Mouse (Mus musculus) cortical plate, adult 2 months (tissue): ENCODE results near the gene Rpl11. TPM values are rescaled to one million over a fixed set of nuclear protein-coding genes. Genes with fewer than 3 reads are reported as not detected.

Experiments used
- H3K27ac ChIP-seq: fragments of 200-500 bp; 2 replicates; pipeline ENCODE4 v1.5.1; 2012; ENCODE audit warnings: low read length, control low read depth, inconsistent platforms; ENCODE audit not compliant: insufficient read depth
- H3K4me1 ChIP-seq: fragments of 200-500 bp; 2 replicates; pipeline ENCODE4 v1.6.1; 2011; ENCODE audit warnings: low read length; ENCODE audit not compliant: control insufficient read depth, insufficient read depth
- H3K4me3 ChIP-seq: fragments of 200-500 bp; 2 replicates; pipeline ENCODE4 v1.5.1; 2011; ENCODE audit warnings: mild to moderate bottlenecking, low read length, control low read depth; ENCODE audit not compliant: insufficient read depth
- CTCF ChIP-seq: fragments of 200-500 bp; IDR thresholded peaks from 2 replicates; pipeline ENCODE4 v1.5.1; 2011; ENCODE audit warnings: mild to moderate bottlenecking, control low read depth, low read length; ENCODE audit not compliant: insufficient read depth; ENCODE audit errors: extremely low read depth
- POLR2A ChIP-seq: fragments of 200-500 bp; IDR thresholded peaks from 2 replicates; pipeline ENCODE4 v1.6.1; 2011; ENCODE audit warnings: mild to moderate bottlenecking, low read length, control low read depth; ENCODE audit not compliant: insufficient read depth; ENCODE audit errors: extremely low read depth
- polyA plus RNA-seq: library from polyadenylated mRNA; depleted of rRNA; stranded (reverse); fragments of >200 nt; gene quantifications from 2 replicates; pipeline ENCODE4 v1.2.3, GENCODE M21; 2012

The Rpl11 gene
- polyA plus RNA-seq, 1 experiment: 511 TPM

DNA sequence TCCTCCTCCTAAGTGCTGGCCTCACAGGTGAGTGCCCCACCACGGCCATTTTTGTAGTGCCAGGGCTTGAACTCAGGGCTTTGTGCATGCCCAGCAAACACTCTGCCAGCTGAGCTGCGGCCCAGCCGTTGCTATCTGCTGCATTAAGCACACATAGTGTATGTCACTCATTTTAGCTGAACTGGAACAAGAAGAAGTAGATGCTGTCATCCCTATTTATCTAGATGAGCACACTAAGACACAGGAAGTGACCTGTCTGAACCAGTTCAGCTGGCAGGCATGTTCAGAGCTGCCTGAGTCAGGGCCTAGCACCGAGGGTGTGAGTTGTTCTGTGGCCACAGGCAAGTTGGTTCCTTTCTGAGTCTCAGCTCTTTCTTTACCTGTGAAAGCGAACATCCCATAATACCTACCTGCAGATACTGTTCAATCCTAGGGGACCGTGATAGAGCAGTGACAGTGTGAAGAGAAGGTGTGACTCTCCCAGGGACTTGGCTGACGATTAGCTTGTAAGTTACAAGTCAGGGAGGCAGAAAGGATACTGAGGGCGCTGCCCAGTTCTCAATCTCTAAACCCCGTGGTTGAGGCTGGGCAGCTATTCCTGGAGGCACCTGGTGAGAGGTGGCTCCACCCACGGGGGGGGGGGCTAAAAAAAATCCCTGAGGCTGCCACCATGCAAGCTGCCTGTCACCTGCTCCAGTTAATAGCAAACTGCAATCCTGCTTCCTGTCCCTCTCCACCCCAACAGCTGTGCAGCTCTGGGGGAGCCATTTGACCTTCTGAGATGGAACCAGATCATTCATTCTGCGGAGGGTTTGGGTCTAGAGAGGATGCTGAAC lies 36.7 kb upstream of the Rpl11 start:
- Histone ChIP-seq H3K4me1 (no peaks in the 10 kb centered on the region), H3K27ac (no peak overlapping the region), H3K4me3 (no peak overlapping the region)
- TF ChIP-seq POLR2A: no peak
- no peak for TF ChIP-seq CTCF

GRCm38 (mm10) chr4:136088971-136089747 lies 35.9 kb upstream of the Rpl11 start:
- Histone ChIP-seq H3K27ac (no peak overlapping the region), H3K4me1 (no peaks in the 10 kb centered on the region), H3K4me3 (no peak overlapping the region)
- TF ChIP-seq CTCF (no peak), POLR2A (no peak)

DNA sequence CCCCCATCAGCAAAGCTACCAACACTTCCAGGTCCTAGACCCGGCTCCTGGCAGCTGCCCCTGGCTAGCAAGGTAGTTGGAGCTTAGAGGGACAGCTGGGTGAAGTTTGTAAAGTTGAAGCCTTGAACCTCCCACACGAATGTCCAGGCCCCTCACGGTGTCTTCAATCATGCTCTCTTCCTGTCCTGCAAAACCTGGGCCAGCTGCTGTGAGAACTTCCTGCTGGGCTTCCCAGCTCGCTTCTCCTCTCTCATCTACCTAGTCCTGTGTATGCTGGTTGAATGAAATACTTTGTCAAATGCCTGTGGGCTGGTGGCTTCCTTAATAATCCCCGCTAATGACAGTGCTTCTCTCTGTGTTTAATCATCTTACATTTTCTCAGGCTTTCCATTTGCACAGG lies 35.1 kb upstream of the Rpl11 start:
- no peak overlapping the region for H3K4me3 ChIP-seq
- TF ChIP-seq POLR2A (no peak), CTCF (no peak)

DNA sequence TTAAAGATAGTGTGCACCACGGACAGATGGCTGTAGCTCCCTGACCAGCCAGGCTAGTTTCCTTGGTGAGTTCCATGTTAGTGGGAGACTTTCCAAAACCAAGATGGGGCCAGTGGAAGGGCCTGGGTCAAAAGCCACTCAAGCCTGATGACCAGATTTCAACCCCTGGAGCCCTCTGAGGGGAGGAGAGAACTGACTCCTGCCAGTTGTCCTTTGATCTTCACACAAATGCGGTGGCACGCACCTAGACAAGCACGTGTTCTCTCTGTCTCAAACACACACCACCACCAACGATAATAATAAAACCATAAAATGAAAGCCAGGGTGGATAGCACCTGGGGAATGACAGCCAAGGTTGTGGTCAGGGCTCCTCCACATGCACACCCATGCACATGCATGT lies 34.0 kb upstream of the Rpl11 start:
- no peaks in the 10 kb centered on the region for H3K4me1 ChIP-seq
- no peak for TF ChIP-seq CTCF
- TF ChIP-seq POLR2A: no peak

More for the DNA sequence above, 35.1 kb upstream of the Rpl11 start:
- H3K27ac ChIP-seq: no peak overlapping the region
- no peaks in the 10 kb centered on the region for H3K4me1 ChIP-seq

DNA sequence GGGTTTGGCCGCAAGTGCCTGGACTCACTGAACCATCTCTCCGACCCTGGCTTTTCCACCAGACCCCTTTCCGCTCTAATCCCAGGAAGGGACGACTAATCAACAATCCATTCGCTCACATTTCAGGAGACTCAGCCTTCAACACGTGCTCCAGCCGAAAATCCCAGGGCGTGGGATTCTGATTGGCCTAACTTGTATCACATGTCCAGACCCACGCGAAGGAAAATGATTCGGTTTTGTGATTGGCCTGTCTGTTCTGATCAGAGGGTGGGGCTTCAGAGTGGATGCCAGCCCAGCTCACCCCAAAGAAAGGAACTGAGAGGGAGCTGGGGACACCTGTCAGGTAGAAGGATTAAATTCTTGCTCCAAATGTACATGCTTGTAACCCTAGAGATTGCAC lies 31.6 kb upstream of the Rpl11 start:
- Histone ChIP-seq H3K27ac (no peak overlapping the region), H3K4me3 (no peak overlapping the region), H3K4me1 (no peaks in the 10 kb centered on the region)
- no peak for TF ChIP-seq POLR2A
- no peak for TF ChIP-seq CTCF

More for the DNA sequence above, 34.0 kb upstream of the Rpl11 start:
- H3K27ac ChIP-seq: no peak overlapping the region
- H3K4me3 ChIP-seq: no peak overlapping the region

DNA sequence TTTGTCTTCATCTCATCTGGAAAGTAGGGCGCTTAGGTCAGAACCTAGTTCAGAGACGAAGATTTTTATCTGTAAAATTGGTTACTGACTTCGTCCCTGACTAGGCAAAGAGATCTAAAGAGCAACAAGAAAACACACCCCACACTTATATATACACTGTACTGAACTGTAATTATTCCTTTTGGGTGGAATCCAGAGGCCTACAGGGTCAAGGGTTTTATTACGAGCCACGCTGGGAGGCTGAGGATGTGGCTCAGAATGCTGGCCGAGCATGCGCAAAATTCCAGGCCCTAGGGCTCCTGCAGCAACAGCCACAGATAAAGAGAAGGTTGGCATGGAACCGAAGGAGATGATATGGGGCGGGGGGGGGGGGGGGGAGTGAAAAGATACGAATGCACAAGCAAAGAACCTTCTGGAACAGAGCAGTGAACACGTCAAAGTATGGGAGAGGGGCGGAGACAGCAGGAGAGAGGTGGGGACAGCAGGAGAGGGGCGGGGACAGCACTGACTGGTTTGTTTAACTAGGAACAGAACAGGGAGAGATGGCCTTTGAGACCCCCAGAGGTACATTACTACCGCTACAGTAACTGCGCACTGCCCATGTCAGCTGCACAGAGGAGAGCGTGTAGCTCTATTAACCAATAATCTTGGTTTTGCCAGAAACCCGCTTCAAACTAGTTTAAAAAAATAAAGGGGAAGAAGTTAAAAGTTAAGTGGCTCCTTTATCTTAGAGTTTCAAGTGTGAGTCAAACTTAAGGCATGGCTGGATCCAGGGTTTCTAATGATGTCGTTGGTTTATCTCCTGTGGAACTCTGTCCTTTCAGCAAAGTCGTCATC lies 30.3 kb upstream of the Rpl11 start:
- TF ChIP-seq POLR2A (no peak), CTCF (no peak)
- Histone ChIP-seq H3K4me1 (no peaks in the 10 kb centered on the region), H3K4me3 (no peak overlapping the region), H3K27ac (no peak overlapping the region)

DNA sequence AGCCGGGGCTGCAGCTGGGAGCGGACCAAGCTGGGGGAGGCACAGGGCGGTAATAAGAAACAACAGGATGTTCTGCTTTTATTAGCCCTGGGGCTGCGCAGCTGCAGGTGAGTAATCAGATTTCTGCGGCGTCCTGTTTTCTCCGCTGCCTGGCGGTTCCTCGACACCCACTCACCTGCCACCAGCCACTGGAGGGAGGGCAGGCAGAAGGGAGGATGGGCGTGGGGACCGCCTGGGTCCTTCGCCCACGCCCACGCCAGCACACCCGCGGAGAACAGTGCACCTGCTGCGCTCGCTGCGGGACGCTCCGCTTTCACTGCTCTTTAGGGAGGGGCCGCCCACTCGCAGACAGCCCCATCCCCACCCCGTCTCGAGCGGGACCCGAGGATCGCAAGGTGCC lies 28.5 kb upstream of the Rpl11 start:
- TF ChIP-seq CTCF (no peak), POLR2A (no peak)
- H3K4me1 ChIP-seq: no peaks in the 10 kb centered on the region
- no peak overlapping the region for H3K27ac ChIP-seq
- peak overlapping the region; percentile 10; the same call in 1 of the 2 replicates for H3K4me3 ChIP-seq

DNA sequence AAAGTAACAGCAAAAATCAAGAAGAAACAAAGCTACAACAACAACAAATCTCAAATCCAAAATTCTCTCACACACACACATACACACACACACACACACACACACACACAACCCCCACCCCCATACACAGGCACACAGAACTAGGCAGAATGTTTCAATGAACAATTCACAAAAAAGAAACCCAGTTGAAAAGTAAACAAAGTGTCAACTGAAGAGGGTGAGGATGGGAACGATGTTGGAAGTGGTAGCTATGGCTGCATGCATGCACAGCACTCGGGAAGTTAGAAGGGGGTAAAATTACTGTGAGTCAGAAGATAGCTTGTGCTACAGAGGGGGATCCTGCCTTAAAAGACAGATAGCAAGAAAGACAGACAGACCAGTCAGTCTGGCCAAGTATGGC lies 25.4 kb upstream of the Rpl11 start:
- H3K4me1 ChIP-seq: no peaks in the 10 kb centered on the region
- TF ChIP-seq POLR2A (no peak), CTCF (no peak)
- no peak overlapping the region for H3K27ac ChIP-seq
- H3K4me3 ChIP-seq: no peak overlapping the region

DNA sequence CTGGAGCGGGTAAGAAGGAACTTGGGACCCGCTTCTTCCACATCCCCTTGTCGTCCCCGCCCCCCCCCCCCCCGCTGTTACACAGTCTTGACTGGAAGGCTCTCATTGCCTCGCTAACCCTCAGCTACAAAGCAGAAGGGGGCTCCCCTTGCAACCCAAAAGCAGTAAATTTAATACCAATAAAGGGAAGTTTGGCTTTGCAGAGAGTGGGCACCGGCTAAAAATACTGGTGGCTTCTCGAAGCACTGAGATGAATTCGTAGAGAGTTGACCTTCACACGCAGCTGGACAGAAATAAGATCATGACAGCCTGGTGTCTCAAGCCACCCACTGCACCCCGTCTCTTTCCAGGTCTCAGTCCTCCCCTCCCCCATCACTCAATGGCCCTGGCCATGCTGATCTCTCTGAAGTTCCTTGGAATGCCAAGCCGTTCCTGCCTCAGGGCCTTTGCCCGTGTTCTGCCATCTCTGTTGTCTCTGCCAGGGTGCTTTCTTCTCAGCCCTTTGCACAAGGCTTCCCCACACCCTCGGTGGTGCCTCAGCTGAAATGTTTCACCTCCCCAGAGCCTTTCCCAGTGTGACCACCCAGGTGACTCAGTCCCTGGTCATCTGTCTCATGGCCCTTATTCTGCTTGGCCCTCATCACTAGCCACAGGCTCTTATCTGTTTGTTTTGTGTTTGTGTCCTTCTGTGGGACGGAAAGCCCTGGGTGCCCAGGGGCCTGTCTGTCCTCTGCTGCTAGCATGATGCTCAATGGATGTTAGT lies 23.7 kb upstream of the Rpl11 start:
- no peak for TF ChIP-seq POLR2A
- Histone ChIP-seq H3K4me1 (no peaks in the 10 kb centered on the region), H3K4me3 (no peak overlapping the region), H3K27ac (no peak overlapping the region)
